Mouse (Mus musculus) left cerebral cortex, adult 2 months (tissue): ENCODE results near the gene Efhd2. TPM values are rescaled to one million over a fixed set of nuclear protein-coding genes. Genes with fewer than 3 reads are reported as not detected.

Experiments
- DNase-seq, 2 experiments: peaks; one replicate each; pipeline ENCODE4 v3.0.0; 2021 to 2022; ENCODE audit warnings: low spot score in 2 of 2, mixed read lengths in 1 of 2; ENCODE audit errors: extremely low spot score in 1 of 2
- H3K27ac ChIP-seq: fragments of 200-600 bp; 2 replicates; pipeline ENCODE4 v1.8.1; 2022
- H3K4me3 ChIP-seq: fragments of 200-600 bp; 2 replicates; pipeline ENCODE4 v1.8.1; 2022
- CTCF ChIP-seq: fragments of 200-600 bp; IDR thresholded peaks from 2 replicates; pipeline ENCODE4 v1.8.1; 2022; ENCODE audit warnings: antibody characterized with exemption, mild to moderate bottlenecking, moderate library complexity
- intact Hi-C: fragments of 180-260 bp; cut with DNase I; formaldehyde crosslinking; loops from one replicate; pipeline ENCODE4 v1.15.1; 2025
- total RNA-seq, 2 experiments: library from RNA; stranded (reverse); gene quantifications; 2 replicates each; pipeline ENCODE4 v1.2.3; 2021

Gene Efhd2
- total RNA-seq, 2 experiments from 2014 or later = 271 to 279 TPM

- Histone ChIP-seq H3K4me3 (no peak overlapping the region), H3K27ac (peak overlapping the region; percentile 62)
- DNase-seq = no peak
- intact Hi-C loops = no loop called here
- TF ChIP-seq CTCF = no peak
Observed at GRCm38 (mm10) chr4:141865006-141865405, 9.7 kb downstream of the Efhd2 start.

DNA sequence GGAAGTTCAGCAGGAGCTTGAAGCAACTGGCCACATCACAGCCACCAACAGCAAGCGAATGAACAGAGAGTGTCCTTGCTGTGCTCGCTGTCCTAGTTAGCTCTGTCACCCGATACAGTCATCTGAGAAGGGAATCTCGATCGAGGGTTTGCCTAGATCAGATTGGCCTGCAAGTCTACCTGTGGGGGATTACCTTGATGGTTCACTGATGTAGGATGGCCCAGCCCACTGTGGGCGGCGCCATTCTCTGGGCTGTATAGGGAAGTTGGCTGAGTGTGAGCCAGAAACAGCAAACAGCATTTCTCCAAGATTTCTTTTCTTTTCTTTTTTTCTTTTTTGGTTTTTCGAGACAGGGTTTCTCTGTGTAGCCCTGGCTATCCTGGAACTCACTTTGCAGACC lies 10.2 kb downstream of the Efhd2 start:
- Histone ChIP-seq H3K27ac (peak overlapping the region; percentile 62; the same call in 1 of the 2 replicates), H3K4me3 (no peak overlapping the region)
- intact Hi-C loops = no loop called here
- TF ChIP-seq CTCF = no peak
- no peak for DNase-seq

GRCm38 (mm10) chr4:141863726-141864280 lies 10.9 kb downstream of the Efhd2 start:
- TF ChIP-seq CTCF = no peak
- H3K4me3 ChIP-seq = no peak overlapping the region
- H3K27ac ChIP-seq = peak overlapping the region; percentile 62; the same call in 1 of the 2 replicates
- intact Hi-C loops = no loop called here
- DNase-seq = no peak

- intact Hi-C loops = no loop called here
- Histone ChIP-seq H3K27ac (peak overlapping the region; percentile 64; the same call in 1 of the 2 replicates), H3K4me3 (no peak overlapping the region)
- TF ChIP-seq CTCF = no peak
- DNase-seq = no peak
Observed at GRCm38 (mm10) chr4:141862867-141863266, 11.9 kb downstream of the Efhd2 start.

GRCm38 (mm10) chr4:141861591-141862295 lies 13.0 kb downstream of the Efhd2 start:
- Histone ChIP-seq H3K27ac (peak overlapping the region; percentile 53; the same call in 1 of the 2 replicates), H3K4me3 (no peak overlapping the region)
- no peak for TF ChIP-seq CTCF
- intact Hi-C loops = no loop called here
- no peak for DNase-seq

DNA sequence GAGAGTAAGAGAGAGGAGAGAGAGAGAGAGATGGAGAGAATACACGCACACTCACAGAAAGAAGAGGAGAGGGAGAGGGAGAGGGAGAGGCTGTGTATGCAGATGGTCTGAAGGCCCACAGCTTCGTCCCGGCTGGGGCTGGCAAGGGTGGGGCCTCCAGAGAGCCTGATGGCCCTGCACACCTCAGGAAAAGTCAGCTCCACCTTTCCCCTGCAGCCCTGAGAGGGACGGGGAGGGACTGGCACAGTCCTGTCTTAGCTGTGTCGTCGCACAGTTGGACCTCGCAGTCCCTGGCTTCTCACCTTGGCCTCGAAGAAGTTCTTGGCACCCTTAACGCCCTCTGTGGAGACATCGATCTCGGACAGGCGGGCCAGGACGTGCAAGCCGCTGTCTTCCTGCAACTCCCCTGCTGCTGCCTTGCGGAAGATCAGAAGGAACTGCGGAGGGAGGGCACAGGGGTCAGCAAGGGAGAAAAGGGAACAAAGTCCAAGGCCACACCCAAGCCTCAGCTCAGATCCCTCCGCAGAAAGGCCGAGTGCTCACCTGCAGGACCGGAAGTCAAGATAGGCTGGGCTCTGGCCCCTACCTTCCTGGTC lies 14.4 kb downstream of the Efhd2 start:
- Histone ChIP-seq H3K27ac (peak overlapping the region; percentile 38), H3K4me3 (no peak overlapping the region)
- intact Hi-C loops = no loop called here
- DNase-seq = no peak
- TF ChIP-seq CTCF = no peak

- Histone ChIP-seq H3K4me3 (no peak overlapping the region), H3K27ac (no peak overlapping the region; the same call in 1 of the 2 replicates)
- intact Hi-C loops = no loop called here
- TF ChIP-seq CTCF = no peak
- DNase-seq = no peak
Observed at GRCm38 (mm10) chr4:141859351-141859750, 15.4 kb downstream of the Efhd2 start.

DNA sequence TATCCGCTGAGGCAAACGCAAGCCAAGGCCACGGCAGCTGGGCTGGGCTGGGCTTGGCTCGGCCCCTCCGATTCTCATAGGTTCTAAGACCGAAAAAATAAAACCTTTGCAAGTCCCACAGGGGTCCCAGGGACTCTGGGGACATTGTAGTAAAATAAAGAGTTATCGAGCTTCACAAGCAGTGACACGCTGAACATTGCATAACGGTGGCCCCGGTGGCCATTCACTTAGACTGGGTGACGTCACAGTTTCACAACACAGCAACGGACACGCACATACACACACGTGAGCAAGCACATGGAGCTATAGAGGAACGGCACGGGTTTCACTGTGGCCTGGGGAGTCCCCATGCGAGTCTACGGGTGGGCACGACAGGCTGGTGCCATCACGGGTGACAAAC lies 16.2 kb downstream of the Efhd2 start:
- intact Hi-C loops = no loop called here
- DNase-seq = no peak
- no peak for TF ChIP-seq CTCF
- peak overlapping the region; percentile 73 for H3K27ac ChIP-seq
- no peak overlapping the region for H3K4me3 ChIP-seq

DNA sequence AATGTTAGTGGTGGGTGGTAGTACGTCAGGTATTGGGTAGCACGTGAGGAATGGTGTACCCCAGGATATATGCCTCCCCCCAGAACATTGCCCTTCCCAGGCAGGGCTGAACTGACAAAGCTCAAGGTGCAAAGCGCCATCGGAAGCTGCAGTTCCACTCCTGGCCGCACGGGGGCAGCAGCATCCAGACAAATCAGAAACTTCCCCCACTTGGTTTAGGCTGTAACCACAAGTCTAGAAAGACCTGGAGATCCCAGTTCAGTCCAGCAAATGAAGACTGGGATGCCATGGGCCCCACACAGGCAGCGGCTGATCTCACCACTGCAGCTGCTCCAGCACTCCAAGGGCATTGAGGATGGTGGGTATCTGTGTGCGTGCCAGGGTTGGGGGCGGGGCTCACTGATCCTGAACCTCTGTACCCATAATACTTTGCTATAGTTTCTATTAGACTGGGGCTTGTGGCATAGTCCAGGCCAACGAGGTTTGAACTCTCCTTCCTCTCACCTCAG lies 17.2 kb downstream of the Efhd2 start:
- H3K27ac ChIP-seq = peak overlapping the region; percentile 73; the same call in 1 of the 2 replicates
- TF ChIP-seq CTCF = peak; percentile 98
- peak; percentile 84 to 91 for DNase-seq
- H3K4me3 ChIP-seq = no peak overlapping the region
- intact Hi-C loops = loop anchor here (1.0 kb wide), 1 partner anchor 101 kb away; no protein-coding TSS in a partner anchor

- peak in 1 of 2 experiments; percentile 70 for DNase-seq
Observed at GRCm38 (mm10) chr4:141853437-141853836, 21.3 kb downstream of the Efhd2 start.

DNA sequence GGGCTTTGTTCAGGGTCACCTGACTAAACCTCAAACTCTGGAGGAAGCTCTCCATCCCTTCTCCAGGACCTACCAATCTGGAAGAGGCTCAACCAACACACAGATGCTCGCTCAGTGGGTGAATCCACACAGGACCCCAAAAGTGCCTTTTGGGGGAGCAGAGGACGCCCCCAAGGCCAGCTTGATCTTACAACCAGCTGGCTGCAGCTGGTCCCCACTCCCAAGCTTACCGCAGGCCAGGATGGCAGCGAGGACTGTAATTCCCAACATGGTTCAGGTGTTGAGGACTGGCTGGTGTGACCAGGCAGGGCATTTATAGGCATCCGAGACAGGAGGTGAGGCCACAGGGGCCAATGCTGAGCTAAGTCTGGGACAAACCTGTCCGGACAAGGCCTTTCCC lies 28.7 kb downstream of the Efhd2 start, which contains the start of gene Ctrc:
Gene Ctrc, minus strand, starts transcription at position 361 of the 400 bp plus-strand sequence.
- H3K27ac ChIP-seq = no peak within 1 kb of the TSS
- intact Hi-C loops = no loop called here
- TF ChIP-seq CTCF = no peak
- H3K4me3 ChIP-seq = no peak within 1 kb of the TSS
- DNase-seq = no peak

More at GRCm38 (mm10) chr4:141853437-141853836, 21.3 kb downstream of the Efhd2 start:
- TF ChIP-seq CTCF = peak; percentile 74
- Histone ChIP-seq H3K27ac (no peak overlapping the region), H3K4me3 (no peak overlapping the region)
- intact Hi-C loops = loop anchor here (2.0 kb wide), 3 partner anchors 43 to 469 kb away; partner anchors contain the start of gene Tmem82
